Mouse (Mus musculus): ENCODE results near the gene Mta1. TPM values are rescaled to one million over a fixed set of nuclear protein-coding genes. Genes with fewer than 3 reads are reported as not detected.

The Mta1 gene
- total and polyA plus RNA-seq, 2 experiments from 2014 or later: 16.8 to 55.2 TPM

DNA sequence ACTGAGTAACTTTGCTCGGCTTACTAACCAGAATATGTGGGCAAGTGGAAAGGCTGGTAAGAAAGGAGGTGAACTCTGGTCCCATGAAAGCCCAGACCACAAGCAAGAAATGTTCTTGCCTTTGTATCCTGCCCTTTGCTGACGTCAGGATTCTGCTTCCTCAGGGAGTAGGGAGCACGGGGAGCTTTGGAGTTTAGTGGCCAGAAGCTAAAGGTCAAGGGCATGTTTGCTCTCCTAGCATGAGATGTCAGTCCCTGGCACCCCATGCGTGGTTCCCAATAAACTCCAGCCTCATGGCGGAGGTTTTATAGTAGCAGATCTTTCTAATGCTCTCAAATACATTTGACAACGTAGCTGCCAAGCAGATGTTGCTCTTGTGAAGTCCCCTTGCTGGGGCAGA is 26.3 kb upstream of the Mta1 start:
- no peaks in the 10 kb centered on the region for H3K9me3 ChIP-seq (ENCODE audit: low read length)
- no peak overlapping the region for H3K4me2 ChIP-seq (ENCODE audit: low read depth, low read length, poor library complexity, severe bottlenecking)
- peaks cover 13% of the 10 kb centered on the region for H3K4me1 ChIP-seq (ENCODE audit: insufficient read depth, low read length)
- H3K9ac ChIP-seq (replicated peaks; ENCODE audit: low read length, poor library complexity, severe bottlenecking): no peak overlapping the region
- DNase-seq (ENCODE audit: low spot score): no peak
- TF ChIP-seq CTCF (IDR thresholded peaks at IDR 0.05): no peak
- no peak for ATAC-seq (ENCODE audit: low FRiP score)
- no peak overlapping the region for H3K4me3 ChIP-seq (ENCODE audit: low read depth, low read length)
- H3K27me3 ChIP-seq (ENCODE audit: insufficient read depth, low read length): no peaks in the 10 kb centered on the region
- 84% methylated on average over 6 of the region's 6 CpGs for WGBS
- no peak overlapping the region for H3K27ac ChIP-seq (ENCODE audit: low read depth, low read length)
- peaks cover 38% of the 10 kb centered on the region for H3K36me3 ChIP-seq (ENCODE audit: insufficient read depth, low read length)

DNA sequence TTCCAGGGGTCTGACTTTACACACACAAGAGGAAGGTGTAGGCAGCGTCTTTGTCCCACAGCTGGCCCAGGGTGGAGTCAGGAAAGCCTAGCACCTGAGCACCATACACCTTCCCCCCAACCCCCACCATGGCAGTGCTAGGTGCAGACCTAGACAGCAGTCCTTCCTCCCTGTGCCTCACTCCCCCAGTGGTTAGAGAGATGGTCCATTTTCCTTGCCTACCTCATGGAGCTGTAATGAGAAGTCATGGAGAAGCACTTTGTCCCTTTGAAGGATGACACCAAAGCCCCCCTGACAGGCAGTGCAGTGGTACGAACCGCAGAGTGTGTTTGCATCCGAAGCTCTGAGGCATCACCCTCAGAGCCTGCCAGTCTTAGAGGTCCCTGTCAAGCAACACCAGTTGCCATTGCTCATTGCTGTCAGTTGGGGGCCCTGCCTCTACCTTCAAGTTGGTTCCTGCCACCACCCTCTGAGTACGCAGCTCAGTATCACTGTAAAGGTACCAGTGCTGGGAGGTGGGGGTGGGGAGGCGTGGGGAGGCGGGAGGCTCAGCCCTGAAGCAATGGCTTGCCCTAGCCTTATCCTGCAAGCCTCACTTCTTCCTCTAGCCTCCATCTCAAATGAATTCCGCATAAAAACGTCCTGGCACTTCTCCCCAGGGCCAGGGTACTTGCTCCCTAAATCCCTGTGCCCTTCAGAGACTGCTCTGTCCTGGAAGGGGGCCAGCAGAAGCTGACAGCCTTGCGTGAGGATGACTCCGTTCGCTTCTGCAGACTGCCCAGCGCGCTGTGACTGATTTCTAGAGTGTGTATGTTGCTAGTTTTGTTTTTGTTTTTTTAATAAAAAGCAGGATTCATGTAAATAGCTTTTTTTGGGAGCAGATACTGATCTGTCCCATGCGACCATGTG is 24.4 kb upstream of the Mta1 start:
- Histone ChIP-seq H3K27ac (ENCODE audit: low read depth, low read length) (peak overlapping the region; percentile 97), H3K9me3 (ENCODE audit: low read length) (no peaks in the 10 kb centered on the region), H3K9ac (replicated peaks; ENCODE audit: low read length, poor library complexity, severe bottlenecking) (peak overlapping the region; percentile 80), H3K4me2 (ENCODE audit: low read depth, low read length, poor library complexity, severe bottlenecking) (peak overlapping the region; percentile 85), H3K36me3 (ENCODE audit: insufficient read depth, low read length) (peaks cover 32% of the 10 kb centered on the region), H3K4me3 (ENCODE audit: low read depth, low read length) (peak overlapping the region; percentile 41), H3K4me1 (ENCODE audit: insufficient read depth, low read length) (peaks cover 13% of the 10 kb centered on the region), H3K27me3 (ENCODE audit: insufficient read depth, low read length) (no peaks in the 10 kb centered on the region)
- DNase-seq (ENCODE audit: low spot score) (peak; percentile 26), ATAC-seq (ENCODE audit: low FRiP score) (peak; percentile 29)
- no peak for TF ChIP-seq CTCF (IDR thresholded peaks at IDR 0.05)
- 10% methylated on average over 15 of the region's 15 CpGs for WGBS

DNA sequence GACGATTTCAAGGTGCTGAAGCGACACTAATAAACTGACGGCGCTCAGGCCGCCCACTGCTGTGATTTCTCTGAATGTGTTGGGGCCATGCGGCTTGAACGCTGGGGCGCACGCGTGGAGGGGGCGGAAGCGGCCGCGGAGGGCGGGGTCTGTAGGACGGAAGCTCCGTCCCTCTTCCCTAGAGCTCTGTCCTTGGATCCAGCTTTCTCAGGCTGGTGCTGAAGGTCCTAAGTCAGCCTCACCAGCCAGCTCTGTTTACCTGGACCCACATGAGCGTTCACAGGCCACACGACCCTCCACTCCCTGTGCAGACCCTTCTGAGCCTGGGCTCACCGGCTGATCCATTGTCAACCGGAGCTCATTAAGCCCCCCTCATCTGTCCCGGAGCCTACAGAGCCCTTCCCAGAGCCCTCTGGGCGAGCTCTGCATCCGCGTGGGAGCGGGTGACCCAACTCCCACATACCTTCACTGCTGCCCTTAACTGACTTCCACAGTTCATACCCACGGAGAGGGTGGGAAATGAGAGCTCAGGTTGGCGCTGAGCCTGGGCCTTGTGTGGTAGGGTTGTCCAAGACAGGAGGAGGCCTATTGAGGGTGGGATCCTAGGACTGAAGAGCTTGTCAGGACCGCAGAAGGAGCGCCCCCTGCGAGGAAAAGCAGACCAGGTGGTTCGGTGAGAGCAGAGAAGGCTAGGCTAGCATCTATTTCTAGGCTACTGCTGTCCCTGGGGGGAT is 23.6 kb upstream of the Mta1 start, which contains the start of gene Tex22:
Tex22 (plus strand) TSS at position 174 of the 734 bp plus-strand sequence.
- Histone ChIP-seq H3K36me3 (ENCODE audit: insufficient read depth, low read length) (peaks cover 23% of the 10 kb centered on the region), H3K9me3 (ENCODE audit: low read length) (no peaks in the 10 kb centered on the region), H3K27me3 (ENCODE audit: insufficient read depth, low read length) (no peaks in the 10 kb centered on the region), H3K4me2 (ENCODE audit: low read depth, low read length, poor library complexity, severe bottlenecking) (peak within 1 kb of the TSS; percentile 85), H3K9ac (replicated peaks; ENCODE audit: low read length, poor library complexity, severe bottlenecking) (peak within 1 kb of the TSS; percentile 80), H3K27ac (ENCODE audit: low read depth, low read length) (peak within 1 kb of the TSS; percentile 97), H3K4me3 (ENCODE audit: low read depth, low read length) (peak within 1 kb of the TSS; percentile 41), H3K4me1 (ENCODE audit: insufficient read depth, low read length) (peaks cover 13% of the 10 kb centered on the region)
- peak; percentile 90 for DNase-seq (ENCODE audit: low spot score)
- under 1% methylated on average over 31 of the region's 32 CpGs for WGBS
- no peak for TF ChIP-seq CTCF (IDR thresholded peaks at IDR 0.05)
- peak; percentile 92 for ATAC-seq (ENCODE audit: low FRiP score)

DNA sequence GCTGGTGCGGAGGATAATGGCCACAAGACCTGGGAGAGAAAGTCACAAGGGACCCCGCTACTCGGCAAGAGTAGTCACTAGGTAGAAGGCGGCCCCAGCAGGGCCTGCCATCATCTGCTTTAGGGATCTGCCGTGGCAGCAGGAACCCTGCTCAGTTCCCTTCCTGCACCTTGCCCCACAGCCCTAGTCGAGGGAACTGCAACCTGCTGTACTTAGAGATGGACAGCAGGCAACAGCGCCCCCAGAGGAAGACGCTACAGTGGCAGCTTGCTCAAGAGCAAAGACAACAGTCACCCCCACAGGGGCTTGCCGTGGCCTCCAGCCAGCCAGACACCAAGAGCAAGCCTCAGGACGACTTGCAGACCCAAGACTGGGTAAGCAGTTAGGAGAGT is 23.0 kb upstream of the Mta1 start:
- Histone ChIP-seq H3K4me2 (ENCODE audit: low read depth, low read length, poor library complexity, severe bottlenecking) (peak overlapping the region; percentile 85), H3K9me3 (ENCODE audit: low read length) (no peaks in the 10 kb centered on the region), H3K27me3 (ENCODE audit: insufficient read depth, low read length) (no peaks in the 10 kb centered on the region), H3K9ac (replicated peaks; ENCODE audit: low read length, poor library complexity, severe bottlenecking) (peak overlapping the region; percentile 80), H3K4me3 (ENCODE audit: low read depth, low read length) (peak overlapping the region; percentile 41), H3K4me1 (ENCODE audit: insufficient read depth, low read length) (peaks cover 13% of the 10 kb centered on the region), H3K36me3 (ENCODE audit: insufficient read depth, low read length) (peaks cover 18% of the 10 kb centered on the region), H3K27ac (ENCODE audit: low read depth, low read length) (peak overlapping the region; percentile 97)
- peak; percentile 96 for TF ChIP-seq CTCF (IDR thresholded peaks at IDR 0.05)
- peak; percentile 81 for ATAC-seq (ENCODE audit: low FRiP score)
- peak; percentile 95 for DNase-seq (ENCODE audit: low spot score)
- WGBS: 3% methylated on average over 10 of the region's 10 CpGs

DNA sequence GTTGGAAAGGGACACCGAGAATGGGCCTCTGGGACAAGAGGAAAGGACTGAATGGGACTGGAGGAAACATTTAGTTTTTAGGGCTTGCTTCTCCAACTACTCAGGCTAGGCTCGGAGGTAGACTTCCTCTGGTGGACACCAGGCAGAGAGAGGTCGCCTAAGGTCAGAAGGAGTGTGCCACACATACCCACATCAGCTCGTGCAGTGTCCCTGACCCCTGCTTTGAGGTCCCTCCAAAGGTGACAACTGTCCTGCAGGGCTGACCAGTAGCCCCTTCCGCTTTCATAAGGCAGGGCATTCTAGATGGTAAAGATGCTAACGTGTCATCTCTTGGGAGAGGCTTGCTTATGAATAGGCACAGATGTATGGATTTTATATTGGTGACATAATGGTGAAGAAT is 22.6 kb upstream of the Mta1 start:
- DNase-seq (ENCODE audit: low spot score) (no peak), ATAC-seq (ENCODE audit: low FRiP score) (no peak)
- H3K4me2 ChIP-seq (ENCODE audit: low read depth, low read length, poor library complexity, severe bottlenecking): peak overlapping the region; percentile 85
- no peaks in the 10 kb centered on the region for H3K27me3 ChIP-seq (ENCODE audit: insufficient read depth, low read length)
- no peak overlapping the region for H3K9ac ChIP-seq (replicated peaks; ENCODE audit: low read length, poor library complexity, severe bottlenecking)
- 60% methylated on average over 6 of the region's 6 CpGs for WGBS
- peaks cover 13% of the 10 kb centered on the region for H3K36me3 ChIP-seq (ENCODE audit: insufficient read depth, low read length)
- H3K4me3 ChIP-seq (ENCODE audit: low read depth, low read length): no peak overlapping the region; the same call in 1 of the 2 replicates
- H3K27ac ChIP-seq (ENCODE audit: low read depth, low read length): peak overlapping the region; percentile 97
- H3K4me1 ChIP-seq (ENCODE audit: insufficient read depth, low read length): peaks cover 13% of the 10 kb centered on the region
- no peaks in the 10 kb centered on the region for H3K9me3 ChIP-seq (ENCODE audit: low read length)
- no peak for TF ChIP-seq CTCF (IDR thresholded peaks at IDR 0.05)

Measured in midbrain, postnatal 0 days (tissue).